In the genomic region with DNA sequence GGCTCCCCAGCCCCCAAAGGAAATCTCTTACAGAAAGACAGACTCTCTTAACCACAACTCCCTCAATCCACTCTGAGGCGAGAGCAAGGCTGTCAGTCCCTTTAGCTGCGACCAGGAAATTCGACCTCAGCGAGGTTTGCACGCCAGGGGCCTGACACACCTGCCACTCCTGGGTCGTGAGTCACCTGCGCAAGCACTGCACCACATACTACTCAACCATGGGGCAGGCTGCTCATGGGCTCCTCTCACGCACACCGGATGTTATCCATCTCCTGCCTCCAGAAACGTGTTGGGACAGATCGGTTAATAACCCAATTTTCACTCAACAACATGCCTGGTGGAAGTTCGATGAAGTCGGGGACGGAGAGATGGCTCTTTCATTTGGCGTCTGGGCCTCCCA, we compare ENCODE assay signal across 12 mouse cellular contexts.
A peak's percentile ranks its signal among the peaks of the same experiment; 100 is the strongest.
DNase-seq lines count a peak whose midpoint lies in the region; ATAC-seq and TF ChIP-seq lines count a peak whose summit lies in the region.
"Had no signal": no experiment of that assay in that cellular context is flagged by ENCODE, and none has a peak within 500 bp of the region (broad histone marks: within the 10 kb centered on the region; RNA-seq: fewer than 3 reads in every experiment).

No protein-coding gene starts in this region.

- 0 out of 2 replicates have a peak overlapping the region, but pooled peaks have one; percentile 17 for H3K9ac ChIP-seq in kidney, embryonic 16.5 days (replicated peaks; ENCODE audit: low read length)
- H3K9ac ChIP-seq in embryonic facial prominence, embryonic 15.5 days = no peak overlapping the region
- no peak overlapping the region for H3K9ac ChIP-seq in hindbrain, embryonic 14.5 days
- H3K9ac ChIP-seq in midbrain, embryonic 16.5 days (ENCODE audit: low read depth, low read length) = no peak overlapping the region

- H3K27ac ChIP-seq in kidney, embryonic 16.5 days (ENCODE audit: low read length) = no peak overlapping the region
- H3K27ac ChIP-seq in kidney, adult 2 months (ENCODE audit: insufficient read depth, low read depth, low read length) = no peak overlapping the region
- no peak overlapping the region for H3K27ac ChIP-seq in embryonic facial prominence, embryonic 15.5 days (replicated peaks)
- no peak overlapping the region for H3K27ac ChIP-seq in hindbrain, embryonic 14.5 days
- H3K27ac ChIP-seq in midbrain, embryonic 16.5 days (ENCODE audit: low read length) = no peak overlapping the region
- no peak overlapping the region for H3K27ac ChIP-seq in heart, embryonic 10.5 days

- no peaks in the 10 kb centered on the region for H3K36me3 ChIP-seq in kidney, embryonic 16.5 days (ENCODE audit: insufficient read depth, low read length)
- no peaks in the 10 kb centered on the region for H3K36me3 ChIP-seq in kidney, adult 2 months (ENCODE audit: control insufficient read depth, insufficient read depth, low read length)
- no peaks in the 10 kb centered on the region for H3K36me3 ChIP-seq in embryonic facial prominence, embryonic 15.5 days
- no peaks in the 10 kb centered on the region for H3K36me3 ChIP-seq in hindbrain, embryonic 14.5 days (replicated peaks; ENCODE audit: control insufficient read depth, insufficient read depth)
- H3K36me3 ChIP-seq in midbrain, embryonic 16.5 days (ENCODE audit: control insufficient read depth, insufficient read depth, low read length) = no peaks in the 10 kb centered on the region
- H3K36me3 ChIP-seq in heart, embryonic 10.5 days = no peaks in the 10 kb centered on the region

- no peak for TF ChIP-seq CTCF in kidney, adult 2 months (conservative IDR thresholded peaks at IDR 0.05; ENCODE audit: insufficient read depth, insufficient read length, low read depth, low read length)

- ATAC-seq in kidney, embryonic 16.5 days (ENCODE audit: low FRiP score, low TSS enrichment) = no peak
- no peak for ATAC-seq in embryonic facial prominence, embryonic 15.5 days (ENCODE audit: insufficient number of reproducible peaks, low FRiP score, low TSS enrichment, low read depth)
- no peak for ATAC-seq in hindbrain, embryonic 14.5 days (ENCODE audit: low FRiP score)
- no peak for ATAC-seq in midbrain, embryonic 16.5 days
- ATAC-seq: Patski had no signal

- H3K9me3 ChIP-seq in kidney, embryonic 16.5 days (ENCODE audit: low read length) = no peaks in the 10 kb centered on the region
- H3K9me3 ChIP-seq in embryonic facial prominence, embryonic 15.5 days (replicated peaks) = no peaks in the 10 kb centered on the region
- H3K9me3 ChIP-seq in hindbrain, embryonic 14.5 days (ENCODE audit: control insufficient read depth, low read length) = no peaks in the 10 kb centered on the region
- no peaks in the 10 kb centered on the region for H3K9me3 ChIP-seq in midbrain, embryonic 16.5 days (replicated peaks; ENCODE audit: control insufficient read depth, low read length, poor library complexity, severe bottlenecking)
- no peaks in the 10 kb centered on the region for H3K9me3 ChIP-seq in heart, embryonic 10.5 days

- TF ChIP-seq POLR2A in kidney, adult 2 months (IDR thresholded peaks at IDR 0.05; ENCODE audit: low read depth, low read length) = no peak

- H3K4me2 ChIP-seq in kidney, embryonic 16.5 days (replicated peaks; ENCODE audit: low read depth, low read length) = no peak overlapping the region
- no peak overlapping the region; the same call in 1 of the 2 replicates for H3K4me2 ChIP-seq in embryonic facial prominence, embryonic 15.5 days (replicated peaks)
- H3K4me2 ChIP-seq in hindbrain, embryonic 14.5 days (replicated peaks) = peak overlapping the region; percentile 90
- peak overlapping the region; percentile 85 for H3K4me2 ChIP-seq in midbrain, embryonic 16.5 days (ENCODE audit: low read length)

- H3K4me1 ChIP-seq in kidney, embryonic 16.5 days (ENCODE audit: insufficient read depth, low read length) = peaks cover 23% of the 10 kb centered on the region
- no peaks in the 10 kb centered on the region for H3K4me1 ChIP-seq in kidney, adult 2 months (ENCODE audit: control insufficient read depth, insufficient read depth, low read length)
- H3K4me1 ChIP-seq in embryonic facial prominence, embryonic 15.5 days = peaks cover 27% of the 10 kb centered on the region
- peaks cover 28% of the 10 kb centered on the region for H3K4me1 ChIP-seq in hindbrain, embryonic 14.5 days (replicated peaks; ENCODE audit: control insufficient read depth, insufficient read depth, low read length)
- peaks cover 5% of the 10 kb centered on the region; the same call in 1 of the 2 replicates for H3K4me1 ChIP-seq in midbrain, embryonic 16.5 days (ENCODE audit: control insufficient read depth, insufficient read depth, low read length)
- H3K4me1 ChIP-seq in heart, embryonic 10.5 days = peaks cover 18% of the 10 kb centered on the region

- 66% methylated on average over 15 of the region's 15 CpGs for WGBS in kidney, embryonic 16.5 days
- WGBS in kidney, adult 2 months = 84% methylated on average over 15 of the region's 15 CpGs
- 52% methylated on average over 15 of the region's 15 CpGs for WGBS in embryonic facial prominence, embryonic 15.5 days
- 79% methylated on average over 15 of the region's 15 CpGs for WGBS in hindbrain, embryonic 14.5 days
- 86% methylated on average over 15 of the region's 15 CpGs for WGBS in midbrain, embryonic 16.5 days
- WGBS in heart, embryonic 10.5 days = 74% methylated on average over 15 of the region's 15 CpGs

- no peak for DNase-seq in kidney, adult 2 months
- DNase-seq in hindbrain, embryonic 14.5 days (ENCODE audit: low spot score) = no peak
- DNase-seq in natural killer cell, adult 2 months (ENCODE audit: low spot score in 2 of 2) = no peak
- no peak for DNase-seq in liver
- DNase-seq in heart, embryonic 10.5 days (ENCODE audit: low spot score) = no peak
- DNase-seq: adrenal gland, postnatal 10 days; cerebellum, adult 11 months; kidney, postnatal 36 days had no signal

- no peaks in the 10 kb centered on the region for H3K27me3 ChIP-seq in kidney, embryonic 16.5 days (ENCODE audit: insufficient read depth, low read length)
- H3K27me3 ChIP-seq in kidney, adult 2 months (replicated peaks; ENCODE audit: control insufficient read depth, insufficient read depth, low read length) = no peaks in the 10 kb centered on the region
- no peaks in the 10 kb centered on the region for H3K27me3 ChIP-seq in embryonic facial prominence, embryonic 15.5 days
- no peaks in the 10 kb centered on the region for H3K27me3 ChIP-seq in hindbrain, embryonic 14.5 days (ENCODE audit: control insufficient read depth, insufficient read depth, low read length)
- H3K27me3 ChIP-seq in midbrain, embryonic 16.5 days (ENCODE audit: control insufficient read depth, insufficient read depth, low read depth, low read length) = peaks cover 3% of the 10 kb centered on the region
- H3K27me3 ChIP-seq in heart, embryonic 10.5 days (ENCODE audit: insufficient read depth, poor library complexity, severe bottlenecking) = peaks cover 26% of the 10 kb centered on the region
- H3K27me3 ChIP-seq: Patski had no signal

- H3K4me3 ChIP-seq in kidney, embryonic 16.5 days (ENCODE audit: low read length) = no peak overlapping the region
- H3K4me3 ChIP-seq in kidney, adult 2 months (ENCODE audit: insufficient read depth, low read depth, low read length) = no peak overlapping the region
- 0 out of 2 replicates have a peak overlapping the region, but pooled peaks have one; percentile 70 for H3K4me3 ChIP-seq in embryonic facial prominence, embryonic 15.5 days (replicated peaks)
- H3K4me3 ChIP-seq in hindbrain, embryonic 14.5 days (replicated peaks; ENCODE audit: low read length) = no peak overlapping the region
- no peak overlapping the region for H3K4me3 ChIP-seq in midbrain, embryonic 16.5 days (ENCODE audit: low read depth, low read length)
- H3K4me3 ChIP-seq in heart, embryonic 10.5 days = no peak overlapping the region

Comparison
In these comparisons a context has a peak if more than half of its experiments do, and no peak if none do; other contexts are left out.
1. H3K4me2 ChIP-seq: peak in hindbrain, embryonic 14.5 days (single experiment) and midbrain, embryonic 16.5 days (single experiment); none in kidney, embryonic 16.5 days (single experiment) and embryonic facial prominence, embryonic 15.5 days (single experiment).